Mouse (Mus musculus) kidney, adult 2 months (tissue): ENCODE measurements around the gene Asic1.

ENCODE experiments used
- CTCF ChIP-seq: fragments of 200-500 bp; conservative IDR thresholded peaks from 2 replicates; pipeline ENCODE4 v1.5.1; 2011; ENCODE audit warnings: low read depth, mild to moderate bottlenecking, control low read depth, low read length, moderate library complexity, mixed read lengths; ENCODE audit not compliant: insufficient read depth, insufficient read length
- POLR2A ChIP-seq: fragments of 200-500 bp; IDR thresholded peaks from one replicate; pipeline ENCODE4 v1.6.1; 2011; ENCODE audit warnings: low read depth, low read length, control low read depth

DNA sequence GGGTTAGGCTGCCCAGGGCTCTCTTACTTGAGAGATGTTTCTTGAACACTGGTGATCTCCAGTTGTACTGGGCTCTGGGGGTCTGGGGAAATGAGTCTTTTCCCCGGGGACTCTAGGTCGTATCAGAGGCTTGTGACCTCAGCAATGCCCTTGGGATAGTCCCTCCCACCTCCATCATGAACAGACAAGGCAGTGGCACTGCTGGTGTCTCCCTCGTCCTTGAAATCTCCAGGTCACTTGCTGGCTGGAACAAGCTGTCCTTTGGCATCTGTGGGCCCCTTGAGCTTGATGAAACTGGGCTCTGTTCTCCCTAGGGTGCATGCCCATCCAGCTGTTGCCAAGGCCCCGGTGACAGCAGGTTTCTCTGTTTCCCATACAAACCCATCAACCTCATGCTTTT is 44.0 kb downstream of the Asic1 start:
- TF ChIP-seq CTCF (no peak), POLR2A (no peak)
